Mouse (Mus musculus) megakaryocyte, embryonic 14.5 days (primary cell): ENCODE results near the gene Ripor3. TPM values are rescaled to one million over a fixed set of nuclear protein-coding genes. Genes with fewer than 3 reads are reported as not detected.
"Not testable (repeated sequence)": the region's sequence is repeated elsewhere in the genome, so short reads cannot be mapped to it uniquely, and the experiment has no call there.

Experiments used
- H3K27me3 ChIP-seq: replicated peaks from 2 replicates; pipeline ENCODE3; 2012; ENCODE audit warnings: inconsistent platforms
- H3K36me3 ChIP-seq: replicated peaks from 2 replicates; pipeline ENCODE3; 2012; ENCODE audit warnings: low read length, inconsistent platforms, mixed read lengths
- H3K4me1 ChIP-seq: 2 replicates; pipeline ENCODE4 v1.6.1; 2012; ENCODE audit warnings: inconsistent platforms
- H3K4me3 ChIP-seq: replicated peaks from 2 replicates; pipeline ENCODE3; 2012; ENCODE audit warnings: moderate library complexity, mild to moderate bottlenecking, inconsistent platforms
- H3K9me3 ChIP-seq: 2 replicates; pipeline ENCODE4 v1.6.1; 2012; ENCODE audit warnings: inconsistent platforms
- FLI1 ChIP-seq: IDR thresholded peaks from 2 replicates; pipeline ENCODE4 v1.6.1; 2012; ENCODE audit warnings: low read length, inconsistent platforms, mixed read lengths
- GATA1 ChIP-seq: IDR thresholded peaks from 3 replicates; pipeline ENCODE4 v1.6.1; 2012; ENCODE audit warnings: mixed read lengths, low read length, inconsistent platforms, borderline replicate concordance
- polyA plus RNA-seq: library from polyadenylated mRNA; stranded (reverse); fragments of >175 nt; gene quantifications from 2 replicates; pipeline ENCODE4 v1.2.3, GENCODE M21; 2012; ENCODE audit warnings: low replicate concordance; ENCODE audit not compliant: insufficient read depth

Gene Ripor3
- polyA plus RNA-seq = 123 and 438 TPM in 2 replicates

DNA sequence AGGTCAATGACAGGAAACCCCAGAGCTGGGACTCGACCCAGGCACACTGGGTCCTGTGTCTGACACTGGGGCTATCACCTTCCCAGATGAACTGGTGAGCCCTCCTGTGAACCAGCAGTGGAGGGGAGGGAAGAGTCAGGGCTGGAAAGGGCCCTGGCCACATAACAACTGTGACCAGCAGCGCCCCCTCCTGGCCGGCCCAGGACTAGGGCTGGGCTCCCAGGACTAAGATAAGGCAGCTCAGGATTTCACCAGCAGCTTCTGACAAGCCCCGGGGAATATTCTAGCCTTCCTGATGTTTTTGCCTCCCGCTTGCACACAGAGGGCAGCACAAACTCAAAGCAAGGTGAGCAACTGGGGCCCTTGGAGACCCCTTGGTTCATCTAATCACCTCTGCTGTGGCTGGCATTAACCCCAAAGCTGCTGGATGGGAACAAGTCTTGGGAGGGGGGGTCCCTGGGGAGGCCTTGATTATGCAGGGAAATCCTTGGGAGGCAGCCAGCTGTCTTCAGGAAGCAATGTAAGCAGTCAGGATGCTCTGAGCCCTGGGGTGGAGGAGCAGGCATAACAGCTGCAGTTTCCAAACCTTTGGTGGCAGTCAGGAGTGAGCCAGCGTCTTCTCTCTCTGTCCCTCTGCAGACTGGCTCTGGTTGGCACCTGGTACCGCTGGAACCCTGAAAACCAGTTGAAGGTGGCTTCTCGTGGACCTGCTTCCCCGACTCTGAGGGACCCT, at the start of gene Ripor3:
Gene Ripor3 (minus strand): TSS at position 683 of the 733 bp plus-strand sequence.
- H3K9me3 ChIP-seq = peaks cover 1% of the 10 kb centered on the region; the same call in 1 of the 2 replicates
- TF ChIP-seq GATA1 (no peak), FLI1 (no peak)
- H3K27me3 ChIP-seq = no peaks in the 10 kb centered on the region
- peaks cover 81% of the 10 kb centered on the region for H3K4me1 ChIP-seq
- H3K36me3 ChIP-seq = peaks cover 84% of the 10 kb centered on the region
- no peak within 1 kb of the TSS for H3K4me3 ChIP-seq

DNA sequence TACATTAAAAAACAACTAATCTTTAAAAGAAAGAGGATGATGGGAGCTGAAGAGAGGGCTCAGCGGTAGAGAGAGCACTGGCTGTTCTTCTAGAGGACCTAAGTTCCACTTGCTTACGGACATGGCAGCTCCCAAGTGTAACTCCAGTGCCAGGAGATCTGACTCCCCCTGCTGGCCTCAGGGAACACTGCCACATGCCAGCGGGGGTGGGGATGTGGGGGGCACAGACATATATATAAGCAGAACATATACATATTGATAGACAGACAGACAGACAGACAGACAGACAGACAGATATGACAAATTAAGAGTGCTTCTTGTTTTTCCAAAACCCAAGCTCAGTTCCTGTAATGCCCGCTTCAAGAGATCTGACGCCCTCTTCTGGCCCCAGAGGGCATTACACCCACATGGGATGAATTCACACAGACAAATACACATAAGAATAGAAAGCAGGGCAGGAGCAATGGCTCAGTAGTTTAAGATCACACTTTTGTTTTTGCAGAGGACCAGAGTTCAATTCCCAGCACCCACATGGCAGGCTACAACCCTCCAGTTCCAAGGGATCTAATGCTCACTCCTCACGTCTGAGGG, 48.9 kb upstream of the Ripor3 start:
- peaks cover 12% of the 10 kb centered on the region for H3K9me3 ChIP-seq
- H3K27me3 ChIP-seq = peaks cover 23% of the 10 kb centered on the region
- H3K36me3 ChIP-seq = no peaks in the 10 kb centered on the region
- peaks cover 54% of the 10 kb centered on the region for H3K4me1 ChIP-seq
- TF ChIP-seq FLI1 (no peak), GATA1 (no peak)
- H3K4me3 ChIP-seq = no peak overlapping the region

DNA sequence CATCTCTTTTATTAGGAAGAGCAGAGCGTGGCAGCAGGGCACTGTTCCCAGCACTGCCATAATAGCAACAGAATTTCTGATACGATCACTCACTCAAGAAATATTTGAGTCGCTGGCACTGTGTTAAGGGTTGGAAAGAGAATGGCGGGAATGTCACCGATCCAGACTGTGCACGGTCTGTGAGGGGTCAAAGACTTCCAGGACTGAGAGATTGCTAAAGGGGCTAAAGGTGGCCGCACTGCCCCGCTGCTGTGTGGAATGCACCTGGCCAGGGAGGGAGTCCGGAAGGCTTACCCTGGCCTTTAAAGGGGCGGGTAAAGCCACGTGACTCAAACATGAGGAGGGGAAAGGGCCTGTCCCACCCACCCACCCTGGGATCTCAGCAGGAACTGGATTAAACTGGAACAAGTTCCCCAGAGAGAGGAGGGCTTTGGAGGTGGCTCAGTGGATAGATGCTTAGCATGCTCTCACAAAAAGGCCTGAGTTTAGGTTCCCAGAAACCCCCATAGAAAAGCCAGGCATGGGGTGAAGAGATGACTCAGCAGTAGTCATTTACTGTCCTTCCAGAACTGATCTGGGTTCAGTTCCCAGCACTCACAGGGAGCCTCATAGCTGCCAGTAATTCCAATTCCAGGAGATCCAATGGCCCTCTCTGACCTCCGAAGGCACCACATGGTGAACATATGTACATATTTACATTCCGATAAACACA, 48.2 kb upstream of the Ripor3 start:
- Histone ChIP-seq H3K36me3 (no peaks in the 10 kb centered on the region), H3K27me3 (peaks cover 20% of the 10 kb centered on the region), H3K9me3 (peaks cover 12% of the 10 kb centered on the region), H3K4me3 (no peak overlapping the region), H3K4me1 (peaks cover 55% of the 10 kb centered on the region)
- TF ChIP-seq GATA1 (no peak), FLI1 (no peak)

GRCm38 (mm10) chr2:168057876-168058275, 47.5 kb upstream of the Ripor3 start:
- not testable (repeated sequence) for H3K4me3 ChIP-seq
- Histone ChIP-seq H3K27me3 (peaks cover 18% of the 10 kb centered on the region), H3K9me3 (peaks cover 12% of the 10 kb centered on the region)

GRCm38 (mm10) chr2:168056666-168056933, 46.2 kb upstream of the Ripor3 start:
- H3K9me3 ChIP-seq = peaks cover 12% of the 10 kb centered on the region
- peaks cover 73% of the 10 kb centered on the region for H3K4me1 ChIP-seq
- H3K4me3 ChIP-seq = no peak overlapping the region
- no peak for TF ChIP-seq FLI1
- no peak for TF ChIP-seq GATA1
- peaks cover 13% of the 10 kb centered on the region for H3K27me3 ChIP-seq
- no peaks in the 10 kb centered on the region for H3K36me3 ChIP-seq

More at GRCm38 (mm10) chr2:168057876-168058275, 47.5 kb upstream of the Ripor3 start:
- H3K36me3 ChIP-seq = not testable (repeated sequence)
- H3K4me1 ChIP-seq = peaks cover 60% of the 10 kb centered on the region

- Histone ChIP-seq H3K36me3 (no peaks in the 10 kb centered on the region), H3K9me3 (peaks cover 10% of the 10 kb centered on the region), H3K4me3 (no peak overlapping the region), H3K27me3 (peaks cover 10% of the 10 kb centered on the region), H3K4me1 (peaks cover 78% of the 10 kb centered on the region)
- TF ChIP-seq GATA1 = no peak
- TF ChIP-seq FLI1 = no peak
These were observed 45.7 kb upstream of the Ripor3 start for GRCm38 (mm10) chr2:168055910-168056665.

DNA sequence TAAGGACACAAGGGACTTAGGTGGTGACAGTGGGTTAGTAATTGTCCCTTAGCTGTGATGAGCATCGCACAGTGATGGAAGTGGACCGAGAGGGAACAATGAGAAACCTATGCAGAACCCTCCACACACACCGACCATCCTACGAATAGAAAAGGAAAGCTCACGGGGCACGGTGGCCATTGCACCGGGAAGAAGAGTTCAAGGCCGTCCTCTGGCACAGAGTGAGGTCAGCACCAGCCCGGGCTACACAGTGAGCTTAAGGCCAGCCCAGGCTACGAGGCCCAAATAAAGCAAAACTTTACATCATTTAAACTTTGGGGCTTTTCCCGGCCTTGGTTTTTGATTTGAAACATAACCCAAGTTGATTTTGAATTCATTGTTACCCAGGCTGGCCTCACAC, 43.7 kb upstream of the Ripor3 start:
- no peak overlapping the region for H3K4me3 ChIP-seq
- no peaks in the 10 kb centered on the region for H3K9me3 ChIP-seq
- H3K4me1 ChIP-seq = peaks cover 85% of the 10 kb centered on the region
- H3K27me3 ChIP-seq = peaks cover 5% of the 10 kb centered on the region
- TF ChIP-seq GATA1 = no peak
- no peak for TF ChIP-seq FLI1
- H3K36me3 ChIP-seq = no peaks in the 10 kb centered on the region

DNA sequence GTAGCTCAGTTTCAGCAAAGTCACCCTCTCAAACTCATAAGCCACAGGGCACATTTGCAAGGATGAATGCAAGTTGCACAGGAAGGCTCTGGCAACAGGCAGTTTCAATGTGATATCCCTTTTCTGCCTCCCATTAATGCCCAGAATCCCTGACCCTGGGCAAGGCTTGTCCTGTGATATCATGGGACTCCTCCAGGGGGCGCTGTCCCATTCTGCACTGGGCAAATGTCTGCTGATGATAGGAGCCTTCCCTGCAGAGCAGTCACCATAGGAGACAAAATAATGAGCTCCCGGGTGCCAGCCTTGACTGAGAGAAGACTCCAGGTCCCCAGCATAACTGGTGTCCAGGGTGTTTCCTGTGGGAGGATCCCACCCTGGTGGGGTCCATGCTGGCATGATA, 42.3 kb upstream of the Ripor3 start:
- no peak for TF ChIP-seq FLI1
- no peak for TF ChIP-seq GATA1
- peaks cover 5% of the 10 kb centered on the region for H3K27me3 ChIP-seq
- H3K36me3 ChIP-seq = peaks cover 6% of the 10 kb centered on the region
- H3K9me3 ChIP-seq = no peaks in the 10 kb centered on the region
- peaks cover 85% of the 10 kb centered on the region for H3K4me1 ChIP-seq
- H3K4me3 ChIP-seq = no peak overlapping the region

DNA sequence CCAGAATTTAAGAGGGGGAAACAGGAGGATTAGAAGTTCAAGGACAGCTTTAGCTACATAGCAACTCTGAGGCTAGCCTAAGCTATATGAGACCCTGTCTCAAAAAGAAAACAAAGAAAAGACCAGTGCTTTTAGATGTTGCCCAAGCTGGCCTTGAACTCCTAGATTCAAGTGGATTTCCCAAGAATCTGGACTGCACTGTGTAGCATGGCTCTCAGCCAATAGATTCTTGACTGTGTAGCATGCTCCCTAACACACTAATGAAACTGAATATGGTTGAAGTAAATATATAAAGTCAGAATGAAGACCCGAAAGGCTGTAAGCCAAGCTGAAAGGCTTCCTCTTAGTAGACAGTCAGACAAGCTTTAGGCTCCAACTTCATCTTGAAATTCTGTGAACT, 41.7 kb upstream of the Ripor3 start:
- Histone ChIP-seq H3K36me3 (peaks cover 11% of the 10 kb centered on the region), H3K4me3 (no peak overlapping the region), H3K9me3 (no peaks in the 10 kb centered on the region), H3K27me3 (peaks cover 3% of the 10 kb centered on the region), H3K4me1 (peaks cover 87% of the 10 kb centered on the region)
- no peak for TF ChIP-seq GATA1
